Mouse (Mus musculus) hindlimb bud, embryonic 11.5 days (tissue): ENCODE data around the gene Tox4.

Experiments
- DNase-seq: peaks from one replicate; pipeline ENCODE4 v3.0.0-alpha.2; 2012; ENCODE audit warnings: low read depth, low spot score; ENCODE audit errors: extremely low spot score

The Tox4 gene

DNA sequence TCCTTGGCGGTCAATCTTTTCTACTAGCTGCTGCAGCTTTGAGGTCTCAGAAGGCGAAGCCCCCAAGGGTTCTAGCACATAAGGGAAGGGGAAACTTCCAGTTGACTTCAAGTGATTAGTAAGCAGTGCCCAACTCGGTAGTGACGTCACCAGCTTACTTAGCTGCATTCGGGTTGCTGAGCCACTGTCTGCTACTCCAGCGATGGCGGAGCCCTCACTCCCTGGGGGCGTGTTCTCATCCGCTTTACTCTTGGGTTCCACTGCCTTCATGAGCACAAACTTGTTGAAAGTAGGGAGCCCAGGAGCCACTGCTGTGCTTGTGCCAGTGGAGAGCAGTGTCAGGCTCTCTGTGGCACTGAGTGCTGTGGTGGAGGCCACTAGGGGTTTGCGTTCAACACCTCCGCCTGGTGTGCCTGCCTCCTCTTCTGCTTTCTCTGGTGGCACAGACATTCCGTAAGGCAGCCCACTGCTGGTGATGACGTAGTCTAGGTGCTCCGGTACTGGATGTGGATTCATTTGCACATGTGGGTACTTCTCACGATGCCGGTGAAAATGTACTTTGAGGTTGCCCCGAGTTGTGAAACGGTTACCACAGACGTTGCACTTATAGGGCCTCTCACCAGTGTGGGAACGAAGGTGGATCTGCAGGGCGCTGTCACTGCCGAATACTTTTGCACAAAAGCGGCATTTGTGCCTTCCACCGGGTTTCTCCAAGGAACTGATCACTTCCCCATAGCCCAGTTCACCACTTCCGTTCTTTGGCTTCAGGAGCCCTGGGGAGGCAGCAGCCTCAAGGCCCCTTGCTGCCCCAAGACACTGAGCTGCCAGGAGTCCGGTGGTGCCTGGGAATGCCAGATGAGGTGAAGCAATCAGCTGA is 35.2 kb downstream of the Tox4 start:
- DNase-seq = no peak

DNA sequence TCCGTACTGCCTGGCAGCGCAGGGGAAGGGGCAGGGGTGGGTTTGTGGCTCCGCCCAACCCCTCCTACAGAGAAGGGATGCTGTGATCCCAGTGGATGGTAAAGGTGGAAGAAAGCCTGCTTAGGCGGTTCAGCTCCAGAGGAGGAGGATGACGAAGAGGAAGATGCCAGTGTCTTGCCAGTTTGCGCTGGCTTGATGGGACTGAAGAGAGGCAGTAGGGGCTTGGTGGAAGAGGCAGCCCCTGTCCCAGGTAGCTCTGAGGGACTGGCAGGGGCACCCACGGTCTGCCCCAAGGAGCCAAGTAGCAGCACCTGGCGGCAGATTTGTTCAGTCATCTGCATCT is 35.8 kb downstream of the Tox4 start:
- DNase-seq = no peak

DNA sequence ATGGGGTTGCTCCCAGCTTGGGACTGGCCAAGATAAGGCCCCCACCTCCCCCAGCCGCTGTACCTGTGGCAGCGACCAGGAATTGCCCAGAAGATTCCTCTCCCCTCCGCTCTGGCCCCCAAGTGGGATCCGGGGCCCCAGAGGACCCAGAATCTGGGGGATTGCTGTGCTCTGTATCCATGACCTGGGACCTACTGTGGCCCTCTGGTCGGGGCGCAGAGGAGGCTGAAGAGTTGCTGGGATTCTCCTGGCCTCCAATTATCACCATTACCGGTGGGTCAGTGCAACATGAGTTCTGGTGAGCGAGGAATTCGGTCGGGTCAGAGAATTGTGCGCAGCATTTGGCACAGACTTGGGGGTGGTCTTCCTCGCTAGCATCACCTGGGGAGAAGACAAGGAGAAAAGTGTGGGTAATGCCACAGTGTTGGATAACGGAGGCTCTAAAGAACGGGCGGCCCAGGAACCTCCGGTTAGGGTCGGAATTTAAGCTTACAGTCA is 36.4 kb downstream of the Tox4 start:
- no peak for DNase-seq

DNA sequence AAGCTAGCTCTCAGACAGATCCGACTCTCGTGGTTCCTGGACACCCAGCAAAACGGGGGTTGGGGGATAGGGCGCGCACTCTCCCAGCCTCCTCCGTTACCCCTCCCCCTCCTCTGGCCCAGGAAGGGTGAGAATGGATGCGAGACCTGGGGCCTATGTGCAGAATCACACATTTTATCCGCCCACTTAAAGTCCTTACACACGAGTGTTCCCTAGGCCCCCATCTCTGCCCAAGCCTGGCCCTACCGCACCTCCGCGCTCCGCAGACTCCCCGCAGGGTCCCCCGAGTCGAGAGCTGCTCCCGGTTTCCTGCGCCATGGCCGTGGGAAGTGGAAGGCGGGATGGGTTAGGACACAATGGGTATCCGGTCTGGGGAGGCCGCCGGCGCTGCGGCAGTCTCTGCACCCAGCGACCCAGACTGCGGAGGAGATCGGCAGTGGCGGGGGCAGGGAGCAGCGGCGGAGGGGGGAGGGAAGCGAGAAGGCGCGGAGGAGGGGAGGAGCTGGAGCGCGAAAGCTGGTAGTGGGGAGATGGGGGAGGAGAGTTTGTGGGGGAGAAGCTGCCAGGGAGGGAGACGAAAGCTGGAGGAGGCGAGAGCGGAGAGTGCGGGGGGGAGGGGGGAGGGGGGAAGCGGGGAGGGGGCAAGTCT is 37.0 kb downstream of the Tox4 start:
- DNase-seq = no peak

DNA sequence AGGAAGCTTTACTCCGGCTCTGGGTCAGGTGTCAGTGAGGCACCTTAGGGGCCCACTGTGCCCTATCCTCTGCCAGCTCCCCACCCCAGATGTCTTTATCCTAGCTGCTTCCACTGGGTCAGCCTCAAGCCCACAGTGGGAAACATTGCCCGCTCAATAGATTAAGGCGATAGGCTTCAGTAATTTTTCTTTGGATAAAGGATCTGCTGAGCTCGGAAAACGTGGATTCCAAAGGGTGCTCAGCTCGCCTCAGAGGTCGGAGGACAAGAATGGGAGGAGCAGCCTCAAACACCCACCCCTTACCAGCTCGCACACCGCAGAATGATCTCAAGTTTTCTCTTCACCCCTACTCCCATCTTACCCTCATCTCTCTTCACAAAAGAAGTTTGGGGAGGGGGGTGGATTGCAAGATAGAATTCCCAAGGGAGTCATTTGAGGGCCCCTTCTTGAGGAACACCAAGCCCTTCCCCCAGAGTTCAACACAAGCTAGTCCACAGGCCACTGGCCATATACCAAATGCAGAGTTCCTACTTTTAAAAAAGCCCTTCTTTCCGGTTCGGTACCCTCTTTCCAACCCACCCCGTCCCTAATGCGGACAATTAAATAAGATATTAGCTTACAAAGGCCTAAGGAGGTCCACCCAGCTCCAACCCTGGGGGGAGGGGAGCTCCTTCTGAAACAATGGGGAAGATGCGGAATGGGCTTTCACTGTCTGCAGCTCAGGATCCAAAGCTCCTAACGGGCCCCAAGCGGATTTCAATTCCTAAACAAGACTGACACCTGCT is 37.7 kb downstream of the Tox4 start:
- DNase-seq = peak; percentile 44

DNA sequence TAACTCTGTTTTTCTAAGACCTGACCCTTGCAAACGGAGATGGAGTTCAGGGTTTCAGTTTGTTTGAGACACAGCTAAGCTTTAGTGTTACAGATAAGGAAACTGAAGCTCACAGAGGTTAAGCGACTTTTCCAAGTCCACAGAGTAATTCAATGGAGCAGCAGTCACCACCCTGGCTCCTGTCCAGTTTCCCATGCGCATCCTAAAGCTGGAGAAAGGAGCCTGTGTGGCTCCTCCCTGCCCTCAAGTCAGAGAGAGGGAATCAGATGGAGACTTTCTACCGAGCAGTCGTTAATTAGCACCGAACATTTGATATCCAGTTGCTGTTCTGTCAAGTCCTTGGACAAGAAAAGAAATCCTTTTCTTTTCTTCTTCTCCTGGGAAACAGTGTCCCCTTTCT is 40.4 kb downstream of the Tox4 start:
- DNase-seq = no peak

DNA sequence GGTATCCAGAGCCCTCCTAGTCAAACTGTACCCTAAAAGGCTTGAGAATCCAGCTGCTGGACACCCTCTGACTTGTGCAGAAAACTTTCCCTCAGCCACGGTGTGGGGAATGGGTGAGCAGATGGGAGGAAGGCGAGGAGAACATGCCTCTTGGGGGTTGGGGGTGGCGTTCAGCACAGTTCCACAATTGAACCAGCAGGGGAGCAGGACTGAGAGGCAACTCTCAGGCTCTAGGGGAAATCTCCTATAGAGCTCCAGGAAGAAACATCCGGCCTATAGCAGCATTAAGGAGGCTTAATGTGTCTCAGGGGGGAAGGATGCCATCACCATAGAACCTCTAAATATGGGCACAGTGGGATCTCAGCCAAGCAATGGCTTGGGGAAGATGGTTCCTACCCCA is 46.9 kb downstream of the Tox4 start:
- DNase-seq = no peak

DNA sequence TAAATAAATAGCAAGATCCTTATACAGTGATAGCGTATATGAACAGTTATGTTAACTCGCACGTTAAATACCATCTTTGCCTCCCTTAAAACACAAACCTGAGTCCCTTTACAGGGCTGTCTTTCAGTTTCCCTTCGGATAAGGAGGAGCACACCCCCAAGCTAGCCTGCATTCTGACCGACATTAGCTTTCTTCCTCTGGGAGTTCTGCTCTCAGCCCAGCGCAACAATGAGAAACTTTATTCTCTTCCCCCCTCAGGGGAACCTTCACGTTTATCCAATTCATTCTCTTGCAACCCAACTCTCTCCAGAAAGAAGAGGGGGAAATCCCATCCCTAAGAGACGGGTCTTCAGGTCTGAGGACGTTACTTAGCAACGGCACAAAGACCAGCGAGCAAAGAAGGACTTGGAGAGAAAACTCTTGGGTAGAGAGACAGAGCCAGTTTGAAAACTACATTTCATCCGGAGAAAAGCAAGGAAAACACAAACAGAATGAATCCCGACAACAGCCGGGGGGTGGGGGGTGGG is 48.5 kb downstream of the Tox4 start:
- no peak for DNase-seq

DNA sequence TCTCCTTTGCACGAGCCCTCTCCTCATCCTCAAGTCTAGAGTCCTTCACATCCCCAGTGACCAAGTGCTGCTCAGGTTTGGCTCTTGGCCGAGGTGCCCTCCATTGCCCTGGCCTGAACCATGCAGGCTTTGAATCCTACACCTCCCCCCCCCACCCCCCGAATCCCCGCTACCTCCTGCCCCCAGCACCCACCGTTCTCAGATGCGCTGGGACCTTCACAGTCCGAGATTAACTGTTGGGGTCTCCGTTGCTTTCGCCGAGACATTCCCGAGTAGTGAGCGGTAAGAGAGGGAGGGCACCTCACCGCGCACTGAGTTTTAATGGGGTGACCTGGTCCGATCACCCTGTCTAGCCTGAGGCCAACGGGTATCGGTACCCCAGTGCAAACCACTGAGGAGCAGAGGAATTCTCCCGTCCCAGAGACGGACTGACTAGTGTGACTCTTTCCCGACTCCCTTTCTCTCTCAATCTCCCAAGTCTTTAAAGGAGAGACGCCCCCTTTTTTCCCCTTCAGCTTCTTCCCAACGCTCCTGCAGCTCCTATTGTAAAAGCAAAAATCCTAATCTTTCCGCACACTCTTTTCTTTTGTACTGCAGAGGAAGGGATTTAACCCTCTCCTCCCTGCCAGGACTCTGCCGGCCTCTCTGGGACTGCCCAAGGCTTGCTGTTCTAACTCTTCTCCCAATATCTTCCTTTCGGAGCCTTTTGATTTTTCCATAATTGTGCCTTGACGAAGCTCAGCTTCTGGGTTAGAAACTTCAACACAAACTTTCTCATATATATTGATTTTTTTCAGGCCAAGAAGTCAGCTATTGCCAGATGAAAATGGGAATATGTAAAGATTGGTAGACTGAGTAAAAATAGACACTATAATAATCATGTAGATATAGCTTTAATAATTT is 49.2 kb downstream of the Tox4 start, which contains the start of gene Sall2:
Gene Sall2 (minus strand): TSS at position 853 of the 903 bp plus-strand sequence.
- DNase-seq = no peak

DNA sequence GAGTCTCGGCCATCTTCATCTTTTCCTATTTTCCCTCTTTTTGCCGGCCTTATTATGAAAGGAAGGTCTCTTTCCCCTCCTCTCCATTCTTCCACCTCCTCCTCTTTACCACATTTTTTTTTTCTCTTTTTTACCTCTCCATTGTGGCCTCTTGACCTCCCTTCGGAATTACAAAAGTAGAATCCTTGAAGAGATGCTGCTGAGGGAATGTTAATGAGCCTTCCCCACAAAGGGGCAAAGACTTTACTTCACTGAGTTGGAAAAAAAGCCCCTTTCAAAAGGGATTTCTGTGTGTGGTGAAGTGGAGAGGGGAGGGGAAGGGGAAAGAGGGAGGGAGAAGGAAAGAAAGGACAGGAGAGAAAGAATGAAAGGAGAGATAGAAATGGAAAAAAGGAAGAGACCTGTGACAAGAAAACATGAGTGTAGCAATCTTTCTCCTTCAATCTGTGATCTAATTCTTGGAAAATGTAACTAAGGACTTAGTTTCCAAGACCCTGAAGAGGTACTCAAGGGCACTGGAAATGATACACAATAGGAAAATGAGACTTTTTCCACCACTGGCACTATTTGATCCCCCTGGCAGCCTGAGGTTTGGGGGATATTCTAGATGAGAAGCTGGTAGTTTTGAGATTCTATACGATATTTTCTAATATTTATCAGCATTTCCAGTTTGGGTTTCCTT is 52.3 kb downstream of the Tox4 start:
- DNase-seq = no peak

DNA sequence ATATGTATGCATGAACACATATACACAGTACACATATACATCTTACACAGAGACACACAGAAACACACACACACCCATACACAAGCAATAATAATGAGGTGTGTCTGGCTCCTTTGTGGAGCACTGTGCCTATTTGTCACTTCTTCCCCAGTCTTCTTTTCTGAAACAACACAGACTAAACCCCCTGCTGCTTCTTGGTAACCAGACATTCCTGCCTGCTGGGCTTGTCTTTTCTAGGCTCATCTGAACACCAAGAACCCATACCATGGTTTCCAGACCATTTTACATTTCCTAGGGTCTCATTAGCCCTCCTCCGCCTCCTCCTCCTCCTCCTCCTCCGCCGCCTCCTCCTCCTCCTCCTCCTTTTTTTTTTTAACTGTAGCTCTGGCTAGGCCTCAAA is 53.2 kb downstream of the Tox4 start:
- DNase-seq = no peak

DNA sequence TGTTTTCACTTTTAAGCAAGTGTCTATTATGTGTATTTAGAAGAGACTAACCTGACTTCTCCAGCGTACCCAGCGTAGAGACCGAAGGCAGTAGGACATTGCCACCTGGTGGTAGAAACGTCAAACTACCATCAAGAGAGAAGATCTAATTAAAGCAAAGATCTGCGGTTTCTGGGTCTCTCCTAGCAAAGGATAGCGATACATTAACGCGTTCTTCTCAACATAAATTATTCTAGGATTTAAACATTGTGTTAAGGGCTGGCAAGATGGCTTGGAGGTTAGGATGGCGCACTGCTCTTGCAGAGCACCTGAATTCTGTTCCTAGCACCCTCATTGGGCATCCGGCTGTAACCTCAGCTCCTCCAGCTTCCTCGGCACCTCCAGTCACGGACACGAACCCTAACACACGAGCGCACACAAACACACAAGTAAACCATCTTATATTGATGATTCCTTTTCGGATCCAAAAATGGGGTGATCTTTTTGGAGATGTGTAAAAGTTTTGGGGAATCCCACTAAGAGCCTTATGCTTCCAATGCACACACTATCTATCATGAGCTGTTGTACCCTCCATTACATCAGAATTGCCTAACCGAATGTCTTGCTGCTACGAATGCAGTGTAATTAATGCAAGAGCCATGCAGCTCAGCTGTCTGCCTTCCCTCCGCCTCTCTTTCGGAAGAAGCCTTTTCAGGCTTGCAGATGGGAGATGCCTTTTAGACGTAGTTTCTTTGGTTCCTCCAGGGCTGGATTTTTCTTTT is 60.0 kb downstream of the Tox4 start:
- peak; percentile 75 for DNase-seq

DNA sequence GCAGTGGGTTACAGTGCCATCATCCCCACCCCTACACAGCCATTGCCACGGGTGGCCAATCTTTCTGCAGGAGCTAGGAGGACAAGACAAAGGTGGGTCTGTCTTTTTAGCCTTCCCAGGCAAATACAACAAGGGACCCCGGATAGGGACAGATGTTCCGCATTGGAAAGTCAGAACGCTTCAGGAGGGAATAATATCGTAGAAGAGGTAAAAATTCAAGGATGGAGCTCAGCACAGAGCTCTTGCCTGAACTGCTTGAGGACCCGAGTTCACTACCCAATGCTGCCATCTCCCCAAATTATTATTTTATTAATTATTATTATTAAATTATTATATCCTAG is 60.5 kb downstream of the Tox4 start:
- DNase-seq = no peak
